Mouse (Mus musculus): ENCODE results near the gene Fbxl4. TPM values are rescaled to one million over a fixed set of nuclear protein-coding genes. Genes with fewer than 3 reads are reported as not detected.

Fbxl4 gene
- polyA plus RNA-seq, 1 experiment from 2014 or later = 12.6 TPM

DNA sequence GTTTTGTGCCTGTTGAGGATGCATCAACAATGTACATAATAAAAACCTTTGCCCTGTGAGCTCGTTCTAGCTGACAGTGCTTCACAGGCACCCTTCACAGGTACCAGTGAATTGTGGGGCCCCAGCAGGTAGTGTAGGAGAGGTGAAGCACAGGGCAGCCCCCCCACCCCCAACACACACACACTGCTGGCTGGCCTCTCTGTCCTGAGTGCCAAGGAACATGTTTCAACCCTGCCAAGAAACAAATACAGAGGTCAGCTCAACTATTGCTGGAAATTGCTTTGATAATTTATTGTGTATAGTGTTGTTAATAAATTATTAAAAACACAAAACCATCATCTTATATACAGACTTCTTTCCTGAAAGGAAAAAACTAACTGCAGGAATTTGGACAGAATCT, 21.2 kb downstream of the Fbxl4 start:
- 48% methylated on average over 1 of the region's 1 CpGs for WGBS

DNA sequence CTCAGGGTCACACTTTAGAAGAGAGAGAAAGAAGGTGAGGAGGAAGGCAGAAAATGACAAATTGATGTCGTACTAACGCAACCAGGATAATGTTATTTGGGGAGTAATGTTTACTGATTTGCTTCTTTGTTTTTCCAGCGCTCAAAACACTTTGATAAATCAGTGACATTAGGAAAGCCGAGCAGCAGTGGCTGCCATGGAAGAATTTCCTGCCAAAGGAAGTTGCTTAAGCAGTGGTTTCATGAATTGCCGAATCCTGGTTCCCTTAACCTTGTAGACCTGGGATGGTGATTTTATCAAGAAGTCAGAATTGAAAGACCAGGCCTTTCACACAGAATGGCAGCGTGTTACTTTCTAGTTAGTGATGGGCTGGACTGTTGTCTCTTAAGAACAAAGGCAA, 23.3 kb downstream of the Fbxl4 start:
- no peak for ATAC-seq (ENCODE audit: insufficient number of reproducible peaks, insufficient read depth, low FRiP score, low read depth)
- no peak overlapping the region for H3K9ac ChIP-seq (ENCODE audit: low read length)
- H3K36me3 ChIP-seq (ENCODE audit: control insufficient read depth, insufficient read depth, low read length) = peaks cover 14% of the 10 kb centered on the region
- WGBS = 67% methylated on average over 6 of the region's 6 CpGs
- no peaks in the 10 kb centered on the region for H3K9me3 ChIP-seq (ENCODE audit: control insufficient read depth, low read length)
- no peak overlapping the region for H3K27ac ChIP-seq (replicated peaks in 1 of 2; ENCODE audit: control insufficient read depth in 1 of 2, insufficient read depth in 1 of 2, low read depth in 2 of 2, low read length in 2 of 2)
- H3K4me3 ChIP-seq (ENCODE audit: control insufficient read depth in 1 of 2, insufficient read depth in 1 of 2, low read depth in 1 of 2, low read length in 2 of 2) = no peak overlapping the region
- H3K4me2 ChIP-seq (ENCODE audit: low read length) = no peak overlapping the region
- no peaks in the 10 kb centered on the region for H3K4me1 ChIP-seq (ENCODE audit: control insufficient read depth in 2 of 2, insufficient read depth in 2 of 2, low read length in 2 of 2)
- H3K27me3 ChIP-seq (ENCODE audit: control insufficient read depth, insufficient read depth, low read length) = no peaks in the 10 kb centered on the region

More for the DNA sequence above, 21.2 kb downstream of the Fbxl4 start:
- Histone ChIP-seq H3K4me1 (ENCODE audit: control insufficient read depth in 2 of 2, insufficient read depth in 2 of 2, low read length in 2 of 2) (no peaks in the 10 kb centered on the region), H3K9me3 (ENCODE audit: control insufficient read depth, low read length) (no peaks in the 10 kb centered on the region), H3K4me2 (ENCODE audit: low read length) (no peak overlapping the region), H3K9ac (ENCODE audit: low read length) (no peak overlapping the region), H3K4me3 (ENCODE audit: control insufficient read depth in 1 of 2, insufficient read depth in 1 of 2, low read depth in 1 of 2, low read length in 2 of 2) (no peak overlapping the region), H3K36me3 (ENCODE audit: control insufficient read depth, insufficient read depth, low read length) (peaks cover 14% of the 10 kb centered on the region), H3K27me3 (ENCODE audit: control insufficient read depth, insufficient read depth, low read length) (no peaks in the 10 kb centered on the region), H3K27ac (replicated peaks in 1 of 2; ENCODE audit: control insufficient read depth in 1 of 2, insufficient read depth in 1 of 2, low read depth in 2 of 2, low read length in 2 of 2) (no peak overlapping the region)
- ATAC-seq (ENCODE audit: insufficient number of reproducible peaks, insufficient read depth, low FRiP score, low read depth) = no peak

DNA sequence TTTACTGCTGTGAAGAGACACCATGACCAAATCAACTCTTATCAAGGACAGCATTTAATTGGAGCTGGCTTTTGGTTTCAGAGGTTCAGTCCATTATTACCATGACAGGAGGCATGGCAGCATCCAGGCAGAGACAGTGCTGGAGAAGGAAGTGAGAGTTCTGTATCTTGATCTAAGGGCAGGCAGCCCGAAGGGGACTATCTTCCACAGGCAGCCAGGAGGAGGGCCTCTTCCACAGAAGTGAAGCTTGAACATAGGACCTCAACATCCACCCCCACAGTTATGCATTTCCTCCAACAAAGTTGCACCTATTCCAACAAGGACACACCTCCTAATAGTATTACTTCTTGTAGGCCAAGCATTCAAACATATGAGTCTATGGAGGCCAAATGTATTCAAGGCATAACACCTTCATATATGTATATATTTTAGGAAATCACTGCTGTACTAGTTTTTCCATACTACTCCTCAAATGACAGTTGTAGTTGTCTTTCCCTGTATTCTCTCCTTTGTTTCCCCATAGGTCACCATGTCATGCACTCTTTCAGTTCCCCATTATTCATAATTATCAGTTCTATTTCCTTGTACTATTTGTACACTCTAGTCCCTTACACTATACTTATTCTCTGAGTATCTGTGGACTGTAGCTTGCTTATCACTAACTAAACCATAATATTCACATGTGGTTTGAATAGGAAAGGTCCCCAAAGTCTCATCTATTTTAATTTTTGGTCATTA, 26.4 kb downstream of the Fbxl4 start:
- WGBS = 65% methylated on average over 1 of the region's 1 CpGs
- H3K9me3 ChIP-seq (ENCODE audit: control insufficient read depth, low read length) = no peaks in the 10 kb centered on the region
- H3K27me3 ChIP-seq (ENCODE audit: control insufficient read depth, insufficient read depth, low read length) = no peaks in the 10 kb centered on the region
- no peak overlapping the region for H3K4me3 ChIP-seq (ENCODE audit: control insufficient read depth in 1 of 2, insufficient read depth in 1 of 2, low read depth in 1 of 2, low read length in 2 of 2)
- ATAC-seq (ENCODE audit: insufficient number of reproducible peaks, insufficient read depth, low FRiP score, low read depth) = no peak
- H3K4me2 ChIP-seq (ENCODE audit: low read length) = no peak overlapping the region
- no peaks in the 10 kb centered on the region for H3K4me1 ChIP-seq (ENCODE audit: control insufficient read depth in 2 of 2, insufficient read depth in 2 of 2, low read length in 2 of 2)
- H3K27ac ChIP-seq (replicated peaks in 1 of 2; ENCODE audit: control insufficient read depth in 1 of 2, insufficient read depth in 1 of 2, low read depth in 2 of 2, low read length in 2 of 2) = no peak overlapping the region
- no peak overlapping the region for H3K9ac ChIP-seq (ENCODE audit: low read length)
- H3K36me3 ChIP-seq (ENCODE audit: control insufficient read depth, insufficient read depth, low read length) = peaks cover 5% of the 10 kb centered on the region; the same call in 1 of the 2 replicates

DNA sequence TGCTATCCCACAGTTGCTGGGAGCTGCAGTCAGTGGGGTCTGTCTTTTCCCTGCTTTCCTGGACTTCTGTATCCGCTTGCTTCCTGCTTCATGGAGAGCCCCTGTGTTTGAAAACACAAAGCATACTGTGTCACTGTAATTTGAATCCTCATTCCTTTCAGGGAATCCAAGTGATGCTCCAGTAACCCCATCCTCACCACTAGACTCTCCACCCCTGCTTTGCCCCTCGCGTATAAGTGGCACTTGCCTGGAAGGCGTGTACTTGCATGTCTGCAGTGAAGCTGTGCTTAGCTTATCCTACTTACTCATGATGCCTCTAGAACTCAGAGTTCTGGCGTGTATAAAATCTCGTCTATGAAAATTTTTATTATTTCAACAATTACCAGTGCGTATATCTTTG, 32.7 kb downstream of the Fbxl4 start:
- H3K36me3 ChIP-seq (ENCODE audit: control insufficient read depth, insufficient read depth, low read length) = peaks cover 14% of the 10 kb centered on the region; the same call in 1 of the 2 replicates
- no peak overlapping the region for H3K9ac ChIP-seq (ENCODE audit: low read length)
- H3K4me3 ChIP-seq (ENCODE audit: control insufficient read depth in 1 of 2, insufficient read depth in 1 of 2, low read depth in 1 of 2, low read length in 2 of 2) = no peak overlapping the region
- no peak overlapping the region for H3K4me2 ChIP-seq (ENCODE audit: low read length)
- WGBS = 63% methylated on average over 7 of the region's 7 CpGs
- H3K4me1 ChIP-seq (ENCODE audit: control insufficient read depth in 2 of 2, insufficient read depth in 2 of 2, low read length in 2 of 2) = no peaks in the 10 kb centered on the region
- ATAC-seq (ENCODE audit: insufficient number of reproducible peaks, insufficient read depth, low FRiP score, low read depth) = no peak
- no peaks in the 10 kb centered on the region for H3K27me3 ChIP-seq (ENCODE audit: control insufficient read depth, insufficient read depth, low read length)
- H3K27ac ChIP-seq (replicated peaks in 1 of 2; ENCODE audit: control insufficient read depth in 1 of 2, insufficient read depth in 1 of 2, low read depth in 2 of 2, low read length in 2 of 2) = no peak overlapping the region
- H3K9me3 ChIP-seq (ENCODE audit: control insufficient read depth, low read length) = no peaks in the 10 kb centered on the region

DNA sequence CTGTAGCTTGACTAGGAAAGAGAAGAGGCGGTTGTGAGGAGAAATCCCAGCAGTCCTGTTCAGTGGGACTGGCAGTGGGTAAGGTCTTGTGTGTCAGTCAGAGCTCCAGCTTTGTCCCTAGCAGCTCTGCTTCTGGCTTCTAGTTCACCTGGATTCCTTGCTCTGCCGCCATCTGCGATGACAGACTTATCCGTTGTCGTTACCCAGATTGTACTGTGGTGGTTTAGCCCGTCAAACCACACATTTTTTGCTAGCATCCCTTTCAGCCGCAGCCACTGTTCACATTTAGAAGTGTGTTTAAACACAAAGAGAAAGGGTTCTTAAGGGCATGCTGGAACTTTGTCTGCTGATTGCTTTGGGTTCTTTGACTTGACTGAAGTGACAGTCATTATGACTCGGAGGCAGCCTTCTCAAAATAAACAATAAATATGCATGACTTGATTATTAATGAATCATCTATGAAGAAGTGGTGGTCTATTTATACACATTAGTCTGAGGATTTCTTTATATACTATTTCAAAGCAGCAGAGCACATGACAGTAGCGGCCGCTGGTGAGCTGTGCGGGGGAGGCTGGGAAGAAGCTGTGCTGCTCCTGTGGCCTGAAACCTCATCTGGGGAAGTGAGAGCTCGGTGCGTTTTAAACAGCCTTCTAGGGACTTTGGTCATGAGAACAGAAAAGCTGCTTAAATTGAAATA, 35.6 kb downstream of the Fbxl4 start:
- Histone ChIP-seq H3K4me1 (ENCODE audit: control insufficient read depth in 2 of 2, insufficient read depth in 2 of 2, low read length in 2 of 2) (no peaks in the 10 kb centered on the region), H3K4me2 (ENCODE audit: low read length) (no peak overlapping the region), H3K36me3 (ENCODE audit: control insufficient read depth, insufficient read depth, low read length) (peaks cover 10% of the 10 kb centered on the region; the same call in 1 of the 2 replicates), H3K27me3 (ENCODE audit: control insufficient read depth, insufficient read depth, low read length) (no peaks in the 10 kb centered on the region), H3K27ac (replicated peaks in 1 of 2; ENCODE audit: control insufficient read depth in 1 of 2, insufficient read depth in 1 of 2, low read depth in 2 of 2, low read length in 2 of 2) (no peak overlapping the region), H3K4me3 (ENCODE audit: control insufficient read depth in 1 of 2, insufficient read depth in 1 of 2, low read depth in 1 of 2, low read length in 2 of 2) (no peak overlapping the region), H3K9ac (ENCODE audit: low read length) (no peak overlapping the region), H3K9me3 (ENCODE audit: control insufficient read depth, low read length) (no peaks in the 10 kb centered on the region)
- ATAC-seq (ENCODE audit: insufficient number of reproducible peaks, insufficient read depth, low FRiP score, low read depth) = no peak
- 75% methylated on average over 13 of the region's 13 CpGs for WGBS

DNA sequence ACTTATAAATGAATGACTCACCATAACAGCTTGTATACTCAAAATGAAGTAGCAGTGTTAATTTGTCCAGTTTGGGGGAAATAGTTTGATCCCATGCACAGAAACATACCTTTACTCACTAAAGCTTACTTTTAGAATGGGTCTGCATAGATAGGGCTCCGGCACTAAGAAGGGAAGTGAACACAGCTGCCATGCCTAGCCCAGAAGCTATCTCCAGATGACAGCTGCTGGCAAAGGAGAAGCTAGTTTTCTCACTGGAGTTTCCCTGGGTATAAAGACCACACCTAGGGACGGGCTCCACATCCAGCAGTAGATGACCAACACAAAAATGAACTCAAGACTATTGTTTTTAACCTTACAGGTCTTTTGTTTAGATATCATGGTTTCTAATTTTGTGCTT, 38.1 kb downstream of the Fbxl4 start:
- Histone ChIP-seq H3K27ac (replicated peaks in 1 of 2; ENCODE audit: control insufficient read depth in 1 of 2, insufficient read depth in 1 of 2, low read depth in 2 of 2, low read length in 2 of 2) (no peak overlapping the region), H3K36me3 (ENCODE audit: control insufficient read depth, insufficient read depth, low read length) (peaks cover 14% of the 10 kb centered on the region), H3K4me2 (ENCODE audit: low read length) (no peak overlapping the region), H3K4me1 (ENCODE audit: control insufficient read depth in 2 of 2, insufficient read depth in 2 of 2, low read length in 2 of 2) (no peaks in the 10 kb centered on the region), H3K9ac (ENCODE audit: low read length) (no peak overlapping the region), H3K9me3 (ENCODE audit: control insufficient read depth, low read length) (no peaks in the 10 kb centered on the region), H3K27me3 (ENCODE audit: control insufficient read depth, insufficient read depth, low read length) (no peaks in the 10 kb centered on the region), H3K4me3 (ENCODE audit: control insufficient read depth in 1 of 2, insufficient read depth in 1 of 2, low read depth in 1 of 2, low read length in 2 of 2) (no peak overlapping the region)
- no peak for ATAC-seq (ENCODE audit: insufficient number of reproducible peaks, insufficient read depth, low FRiP score, low read depth)
- WGBS = 61% methylated on average over 2 of the region's 2 CpGs

DNA sequence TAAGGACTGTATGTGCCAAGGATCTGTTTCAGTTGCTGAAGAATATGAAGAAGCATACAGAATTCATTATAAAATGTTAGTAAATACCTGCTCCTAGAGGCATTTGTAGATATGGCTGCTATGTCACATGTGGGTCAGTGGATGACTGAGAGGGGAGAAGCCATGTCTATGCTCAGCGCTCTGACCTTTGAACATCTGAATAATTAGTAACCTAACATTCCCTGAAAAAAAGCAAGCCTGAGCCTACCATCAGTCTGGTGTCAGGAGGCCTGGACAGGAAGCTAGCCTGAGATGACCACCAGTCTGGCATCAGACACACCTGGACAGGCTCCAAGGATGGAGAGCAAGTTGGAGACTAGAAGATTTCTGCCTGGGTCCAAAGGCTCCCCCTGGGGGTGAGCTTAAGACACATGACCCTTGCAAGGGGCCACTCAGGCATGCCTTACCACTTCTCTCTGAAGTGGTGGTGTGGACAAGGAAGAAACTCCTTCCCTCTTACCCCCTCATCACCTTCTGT, 39.2 kb downstream of the Fbxl4 start:
- 83% methylated on average over 1 of the region's 1 CpGs for WGBS
- Histone ChIP-seq H3K9me3 (ENCODE audit: control insufficient read depth, low read length) (no peaks in the 10 kb centered on the region), H3K27me3 (ENCODE audit: control insufficient read depth, insufficient read depth, low read length) (no peaks in the 10 kb centered on the region), H3K4me1 (ENCODE audit: control insufficient read depth in 2 of 2, insufficient read depth in 2 of 2, low read length in 2 of 2) (no peaks in the 10 kb centered on the region), H3K36me3 (ENCODE audit: control insufficient read depth, insufficient read depth, low read length) (peaks cover 11% of the 10 kb centered on the region), H3K4me2 (ENCODE audit: low read length) (no peak overlapping the region), H3K4me3 (ENCODE audit: control insufficient read depth in 1 of 2, insufficient read depth in 1 of 2, low read depth in 1 of 2, low read length in 2 of 2) (no peak overlapping the region), H3K27ac (replicated peaks in 1 of 2; ENCODE audit: control insufficient read depth in 1 of 2, insufficient read depth in 1 of 2, low read depth in 2 of 2, low read length in 2 of 2) (no peak overlapping the region), H3K9ac (ENCODE audit: low read length) (no peak overlapping the region)
- no peak for ATAC-seq (ENCODE audit: insufficient number of reproducible peaks, insufficient read depth, low FRiP score, low read depth)
